Mouse (Mus musculus) testis, adult 2 months (tissue): Measurements from ENCODE around the gene Camta1.

Experiments
- CTCF ChIP-seq: fragments of 200-500 bp; IDR thresholded peaks from 2 replicates; pipeline ENCODE4 v1.5.1; 2012; ENCODE audit warnings: low read depth, mild to moderate bottlenecking, inconsistent platforms, low read length, moderate library complexity; ENCODE audit not compliant: control insufficient read depth, insufficient read depth, insufficient replicate concordance
- POLR2A ChIP-seq: fragments of 200-500 bp; IDR thresholded peaks from 2 replicates; pipeline ENCODE4 v1.6.1; 2012; ENCODE audit warnings: low read depth, mild to moderate bottlenecking, inconsistent platforms, low read length, moderate library complexity; ENCODE audit not compliant: control insufficient read depth

GRCm38 (mm10) chr4:151044037-151044943, 817.4 kb downstream of the Camta1 start, which contains the start of gene Per3:
- no peak for TF ChIP-seq CTCF
- peak; percentile 71 for TF ChIP-seq POLR2A
